Mouse (Mus musculus) megakaryocyte, embryonic 14.5 days (primary cell): ENCODE results near the gene Cog1. TPM values are rescaled to one million over a fixed set of nuclear protein-coding genes. Genes with fewer than 3 reads are reported as not detected.

Experiments used
- H3K27me3 ChIP-seq: replicated peaks from 2 replicates; pipeline ENCODE3; 2012; ENCODE audit warnings: inconsistent platforms
- H3K36me3 ChIP-seq: replicated peaks from 2 replicates; pipeline ENCODE3; 2012; ENCODE audit warnings: low read length, inconsistent platforms, mixed read lengths
- H3K4me1 ChIP-seq: 2 replicates; pipeline ENCODE4 v1.6.1; 2012; ENCODE audit warnings: inconsistent platforms
- H3K4me3 ChIP-seq: replicated peaks from 2 replicates; pipeline ENCODE3; 2012; ENCODE audit warnings: moderate library complexity, mild to moderate bottlenecking, inconsistent platforms
- H3K9me3 ChIP-seq: 2 replicates; pipeline ENCODE4 v1.6.1; 2012; ENCODE audit warnings: inconsistent platforms
- FLI1 ChIP-seq: IDR thresholded peaks from 2 replicates; pipeline ENCODE4 v1.6.1; 2012; ENCODE audit warnings: low read length, inconsistent platforms, mixed read lengths
- GATA1 ChIP-seq: IDR thresholded peaks from 3 replicates; pipeline ENCODE4 v1.6.1; 2012; ENCODE audit warnings: mixed read lengths, low read length, inconsistent platforms, borderline replicate concordance
- polyA plus RNA-seq: library from polyadenylated mRNA; stranded (reverse); fragments of >175 nt; gene quantifications from 2 replicates; pipeline ENCODE4 v1.2.3, GENCODE M21; 2012; ENCODE audit warnings: low replicate concordance; ENCODE audit not compliant: insufficient read depth

Cog1 gene
- polyA plus RNA-seq, 1 experiment = 28.4 TPM

DNA sequence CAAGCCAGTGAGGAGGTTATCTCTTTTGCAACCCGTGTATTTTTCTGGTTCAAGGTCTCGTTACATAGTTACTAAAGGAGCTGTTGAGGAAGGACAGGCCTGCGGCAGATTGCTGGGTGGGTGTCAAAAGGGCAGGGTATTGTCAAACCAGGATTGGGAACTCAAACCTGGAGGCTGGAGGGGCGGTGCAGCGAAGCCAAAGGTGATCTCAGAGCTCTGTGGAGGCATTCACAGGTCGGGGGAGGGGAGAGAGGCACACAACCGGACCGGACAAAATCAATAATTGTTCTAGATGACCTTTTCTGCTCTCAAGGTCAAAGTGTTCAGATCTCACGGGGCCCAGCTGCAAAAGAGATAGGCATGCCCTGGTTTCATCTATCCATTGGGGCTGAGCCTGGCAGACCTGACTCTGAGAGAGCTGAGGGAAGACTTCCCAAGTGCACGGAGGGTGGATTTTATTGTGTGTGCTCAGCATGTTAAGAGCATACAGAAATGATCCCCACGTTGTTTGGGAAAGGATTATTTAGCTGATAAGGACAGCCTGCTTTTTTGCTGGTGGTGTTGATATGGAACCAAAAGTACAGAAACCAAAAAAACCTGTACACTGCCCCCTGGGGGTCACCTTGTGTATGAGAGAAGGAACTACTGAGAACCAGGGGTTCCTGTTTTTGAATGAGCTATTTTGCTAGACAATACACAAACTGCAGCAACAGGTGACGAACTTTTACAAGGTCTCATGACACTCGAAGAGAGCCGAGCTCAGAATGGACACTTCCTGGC, 31.6 kb upstream of the Cog1 start:
- no peaks in the 10 kb centered on the region for H3K36me3 ChIP-seq
- no peak overlapping the region for H3K4me3 ChIP-seq
- H3K27me3 ChIP-seq = peaks cover 68% of the 10 kb centered on the region
- peaks cover 25% of the 10 kb centered on the region for H3K4me1 ChIP-seq
- H3K9me3 ChIP-seq = 0 out of 2 replicates have a peak, but pooled peaks cover 3% of the 10 kb centered on the region
- TF ChIP-seq FLI1 (no peak), GATA1 (no peak)

GRCm38 (mm10) chr11:113618303-113618671, 30.7 kb upstream of the Cog1 start:
- Histone ChIP-seq H3K4me3 (no peak overlapping the region), H3K27me3 (peaks cover 72% of the 10 kb centered on the region), H3K36me3 (no peaks in the 10 kb centered on the region), H3K4me1 (peaks cover 25% of the 10 kb centered on the region), H3K9me3 (0 out of 2 replicates have a peak, but pooled peaks cover 3% of the 10 kb centered on the region)
- TF ChIP-seq GATA1 (no peak), FLI1 (no peak)

DNA sequence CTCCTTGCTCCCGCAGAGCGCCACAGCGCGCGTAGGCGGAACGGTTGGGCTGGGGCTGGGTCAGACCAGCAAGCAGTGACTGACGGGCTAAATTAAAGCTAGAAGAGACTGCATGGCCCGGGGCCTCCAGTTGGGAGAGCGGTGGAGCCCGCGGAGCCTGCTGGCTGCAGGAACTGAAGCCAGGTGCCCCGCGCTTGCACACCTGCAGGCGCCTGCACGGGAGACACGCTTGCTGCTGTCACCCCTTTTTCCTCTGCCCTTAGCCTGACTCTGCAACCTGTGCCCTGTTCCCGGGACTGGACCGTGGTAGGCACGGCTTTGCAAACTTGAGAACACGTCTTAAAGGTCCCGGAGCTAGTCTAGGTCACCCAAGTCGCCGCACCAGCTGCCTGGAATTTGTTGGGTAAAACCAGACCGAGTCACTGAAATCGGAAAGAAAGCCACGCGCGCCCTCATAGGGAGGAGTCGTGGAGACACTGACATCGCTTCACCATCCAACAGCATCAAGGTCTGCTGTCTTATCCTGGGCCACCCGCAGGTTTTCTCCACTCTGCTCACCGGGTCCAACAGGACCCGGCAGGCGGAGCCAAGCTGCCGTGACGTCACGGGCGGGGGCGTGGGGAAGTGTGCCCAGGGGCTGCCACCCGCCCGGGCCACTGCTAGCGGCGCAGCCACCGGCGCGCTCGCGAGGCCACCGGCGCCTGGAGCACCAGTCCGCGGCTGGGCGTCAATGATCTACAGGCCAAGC, 30.1 kb upstream of the Cog1 start, which contains the start of gene Sstr2:
Gene Sstr2 (plus strand): TSS at position 671 of the 748 bp plus-strand sequence.
- TF ChIP-seq GATA1 = no peak
- TF ChIP-seq FLI1 = no peak
- peaks cover 68% of the 10 kb centered on the region for H3K27me3 ChIP-seq
- H3K36me3 ChIP-seq = no peaks in the 10 kb centered on the region
- H3K9me3 ChIP-seq = 0 out of 2 replicates have a peak, but pooled peaks cover 3% of the 10 kb centered on the region
- peak within 1 kb of the TSS; percentile 76 for H3K4me3 ChIP-seq
- H3K4me1 ChIP-seq = peaks cover 25% of the 10 kb centered on the region

- Histone ChIP-seq H3K36me3 (no peaks in the 10 kb centered on the region), H3K27me3 (peaks cover 72% of the 10 kb centered on the region), H3K9me3 (0 out of 2 replicates have a peak, but pooled peaks cover 3% of the 10 kb centered on the region), H3K4me3 (peak overlapping the region; percentile 76), H3K4me1 (peaks cover 23% of the 10 kb centered on the region)
- TF ChIP-seq FLI1 = no peak
- no peak for TF ChIP-seq GATA1
These were observed 29.4 kb upstream of the Cog1 start for GRCm38 (mm10) chr11:113619420-113620080.

GRCm38 (mm10) chr11:113621001-113621400, 28.0 kb upstream of the Cog1 start:
- H3K9me3 ChIP-seq = 0 out of 2 replicates have a peak, but pooled peaks cover 3% of the 10 kb centered on the region
- peaks cover 67% of the 10 kb centered on the region for H3K27me3 ChIP-seq
- peaks cover 22% of the 10 kb centered on the region for H3K4me1 ChIP-seq
- H3K4me3 ChIP-seq = no peak overlapping the region
- no peaks in the 10 kb centered on the region for H3K36me3 ChIP-seq
- no peak for TF ChIP-seq FLI1
- no peak for TF ChIP-seq GATA1

DNA sequence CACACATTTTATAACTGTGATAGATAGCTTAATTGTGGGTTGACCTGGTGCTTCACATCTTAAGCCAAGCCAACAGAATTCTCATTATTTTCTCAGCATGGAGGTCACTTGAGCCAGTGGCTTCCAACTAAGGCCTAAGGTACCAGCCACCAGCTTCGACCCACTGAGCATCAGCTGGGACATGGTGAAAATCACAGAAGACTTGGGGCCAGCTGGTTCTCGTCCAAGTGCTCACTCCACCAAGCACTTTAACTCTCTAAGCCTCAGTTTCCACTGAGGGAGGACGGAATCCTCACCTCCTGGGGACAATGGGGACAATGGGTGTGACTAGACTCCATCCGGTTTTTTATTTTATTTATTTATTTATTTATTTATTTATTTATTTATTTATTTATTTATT, 26.9 kb upstream of the Cog1 start:
- H3K4me3 ChIP-seq = no peak overlapping the region
- TF ChIP-seq FLI1 = no peak
- TF ChIP-seq GATA1 = no peak
- peaks cover 22% of the 10 kb centered on the region for H3K4me1 ChIP-seq
- no peaks in the 10 kb centered on the region for H3K36me3 ChIP-seq
- peaks cover 62% of the 10 kb centered on the region for H3K27me3 ChIP-seq
- H3K9me3 ChIP-seq = no peaks in the 10 kb centered on the region

DNA sequence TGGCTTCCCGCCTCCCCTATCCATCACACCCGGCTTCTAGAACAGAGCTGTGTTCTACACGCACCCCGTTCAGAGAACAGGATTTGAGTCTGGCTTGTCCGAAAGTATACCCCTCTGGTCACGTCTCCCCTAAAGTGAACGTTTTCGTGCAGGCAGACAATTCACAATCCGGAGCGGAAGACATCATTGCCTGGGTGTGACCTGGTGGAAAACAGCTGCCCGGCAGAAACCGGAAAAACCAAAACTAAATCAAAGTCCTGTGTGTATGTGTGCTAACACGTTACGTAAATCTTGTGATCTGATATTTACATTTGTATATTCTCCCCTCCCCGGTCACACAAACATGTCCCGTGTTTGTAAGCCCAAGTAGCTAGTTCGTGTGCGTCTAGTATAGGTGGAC, 23.5 kb upstream of the Cog1 start:
- TF ChIP-seq FLI1 (no peak), GATA1 (no peak)
- Histone ChIP-seq H3K36me3 (no peaks in the 10 kb centered on the region), H3K9me3 (no peaks in the 10 kb centered on the region), H3K4me1 (no peaks in the 10 kb centered on the region; the same call in 1 of the 2 replicates), H3K4me3 (no peak overlapping the region), H3K27me3 (peaks cover 35% of the 10 kb centered on the region)

DNA sequence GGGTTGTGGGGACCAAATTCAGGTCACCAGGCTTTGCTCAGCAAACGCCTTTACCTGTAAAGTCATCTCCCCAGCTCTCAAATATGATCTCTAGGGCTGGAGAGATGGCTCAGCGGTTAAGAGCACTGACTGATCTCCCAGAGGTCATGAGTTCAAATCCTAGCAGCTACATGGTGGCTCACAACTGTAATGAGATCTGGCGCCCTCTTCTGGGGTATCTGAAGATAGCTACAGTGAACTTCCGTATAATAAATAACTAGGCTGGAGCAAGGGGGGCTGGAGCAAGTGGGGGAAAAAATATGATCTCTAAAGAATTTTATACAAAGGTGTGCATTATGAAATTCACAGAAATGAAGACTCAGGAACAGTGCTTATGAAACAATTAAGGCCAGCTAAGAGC, 21.2 kb upstream of the Cog1 start:
- no peak overlapping the region for H3K4me3 ChIP-seq
- TF ChIP-seq GATA1 (no peak), FLI1 (no peak)
- no peaks in the 10 kb centered on the region for H3K36me3 ChIP-seq
- H3K9me3 ChIP-seq = no peaks in the 10 kb centered on the region
- H3K4me1 ChIP-seq = no peaks in the 10 kb centered on the region
- H3K27me3 ChIP-seq = peaks cover 24% of the 10 kb centered on the region

DNA sequence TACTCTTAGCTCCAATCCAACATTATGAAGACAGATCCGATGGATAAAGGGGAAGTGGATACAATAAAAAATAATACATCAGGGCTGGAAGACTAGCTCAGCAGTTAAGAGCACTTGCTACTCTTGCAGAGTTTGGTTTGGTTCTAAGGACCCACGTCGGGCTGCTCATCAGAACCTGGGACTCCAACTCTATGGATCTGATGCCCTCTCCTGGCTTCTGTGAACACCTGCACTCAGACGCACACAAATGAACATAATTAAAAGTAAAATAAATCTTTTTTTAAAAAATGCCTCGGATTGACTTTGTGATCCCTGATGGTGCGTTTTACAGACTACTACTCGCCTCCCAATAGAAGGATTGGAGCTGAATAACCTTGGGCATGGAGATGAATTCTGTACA, 18.3 kb upstream of the Cog1 start:
- H3K4me3 ChIP-seq = no peak overlapping the region
- peaks cover 11% of the 10 kb centered on the region; the same call in 1 of the 2 replicates for H3K9me3 ChIP-seq
- TF ChIP-seq GATA1 (no peak), FLI1 (no peak)

More for the DNA sequence above, 18.3 kb upstream of the Cog1 start:
- Histone ChIP-seq H3K4me1 (no peaks in the 10 kb centered on the region), H3K27me3 (peaks cover 17% of the 10 kb centered on the region), H3K36me3 (no peaks in the 10 kb centered on the region)
